Mouse (Mus musculus) lung, embryonic 15.5 days (tissue): ENCODE data around the gene Ascc2. TPM values are rescaled to one million over a fixed set of nuclear protein-coding genes. Genes with fewer than 3 reads are reported as not detected.
"Not testable (repeated sequence)": the region's sequence is repeated elsewhere in the genome, so short reads cannot be mapped to it uniquely, and the experiment has no call there.

Experiments
- ATAC-seq: fragments of 200-750 bp; cut with Nextera tagmentation; 2 replicates; pipeline ENCODE4 v1.8.0; 2017; ENCODE audit warnings: moderate number of reproducible peaks, borderline replicate concordance; ENCODE audit not compliant: low FRiP score, low TSS enrichment; ENCODE audit errors: extremely low read depth
- H3K27ac ChIP-seq: fragments of 300-500 bp; sonication (generic); 2 replicates; pipeline ENCODE4 v1.5.1; 2015; ENCODE audit warnings: moderate library complexity, mild to moderate bottlenecking, inconsistent platforms
- H3K27me3 ChIP-seq: fragments of 300-500 bp; sonication (generic); 2 replicates; pipeline ENCODE4 v1.6.1; 2015; ENCODE audit warnings: inconsistent platforms
- H3K36me3 ChIP-seq: fragments of 300-500 bp; sonication (generic); 2 replicates; pipeline ENCODE4 v1.6.1; 2015; ENCODE audit warnings: inconsistent platforms
- H3K4me1 ChIP-seq: fragments of 300-500 bp; sonication (generic); 2 replicates; pipeline ENCODE4 v1.6.1; 2015; ENCODE audit warnings: inconsistent platforms
- H3K4me2 ChIP-seq: fragments of 300-500 bp; sonication (generic); 2 replicates; pipeline ENCODE4 v1.6.1; 2015; ENCODE audit warnings: inconsistent platforms, mild to moderate bottlenecking, moderate library complexity
- H3K4me3 ChIP-seq: fragments of 300-500 bp; sonication (generic); 2 replicates; pipeline ENCODE4 v1.5.1; 2015; ENCODE audit warnings: mild to moderate bottlenecking, inconsistent platforms
- H3K9ac ChIP-seq: fragments of 300-500 bp; sonication (generic); 2 replicates; pipeline ENCODE4 v1.6.1; 2015; ENCODE audit warnings: inconsistent platforms
- H3K9me3 ChIP-seq: fragments of 300-500 bp; sonication (generic); 2 replicates; pipeline ENCODE4 v1.6.1; 2016; ENCODE audit warnings: inconsistent platforms
- WGBS: fragments of 180-500 bp; shearing (Covaris S2); methylation state at CpG from one replicate; pipeline ENCODE4 v1.1.7; 2015; 5-methylcytosine and 5-hydroxymethylcytosine counted together
- polyA plus RNA-seq: library from polyadenylated mRNA; unstranded; fragments of >200 nt; fragmentation: Nextera tagmentation; extraction: Ambion mirVana; gene quantifications from 2 replicates; pipeline ENCODE4 v1.2.1, GENCODE M21; 2015

Gene Ascc2
- polyA plus RNA-seq, 1 experiment from 2014 or later, result 35.1 TPM

- Histone ChIP-seq H3K9ac (no peak overlapping the region; the same call in 1 of the 2 replicates), H3K4me1 (peaks cover 20% of the 10 kb centered on the region), H3K9me3 (no peaks in the 10 kb centered on the region), H3K27me3 (no peaks in the 10 kb centered on the region), H3K4me2 (peak overlapping the region; percentile 64), H3K27ac (peak overlapping the region; percentile 55), H3K36me3 (0 out of 2 replicates have a peak, but pooled peaks cover 4% of the 10 kb centered on the region), H3K4me3 (peak overlapping the region; percentile 71)
- ATAC-seq, result no peak
- WGBS, result 48% methylated on average over 5 of the region's 5 CpGs
Measured at GRCm38 (mm10) chr11:4636782-4637342, 685 bp upstream of the Ascc2 start.

GRCm38 (mm10) chr11:4638261-4638660 is 714 bp downstream of the Ascc2 start:
- H3K27ac ChIP-seq, result no peak overlapping the region
- ATAC-seq, result no peak
- peaks cover 20% of the 10 kb centered on the region for H3K4me1 ChIP-seq
- H3K4me2 ChIP-seq, result peak overlapping the region; percentile 64
- WGBS, result 18% methylated on average over 7 of the region's 7 CpGs
- H3K9ac ChIP-seq, result peak overlapping the region; percentile 59
- H3K27me3 ChIP-seq, result no peaks in the 10 kb centered on the region
- no peaks in the 10 kb centered on the region for H3K9me3 ChIP-seq
- H3K36me3 ChIP-seq, result 0 out of 2 replicates have a peak, but pooled peaks cover 4% of the 10 kb centered on the region
- H3K4me3 ChIP-seq, result peak overlapping the region; percentile 71

- H3K27ac ChIP-seq, result no peak overlapping the region
- H3K4me2 ChIP-seq, result no peak overlapping the region
- no peaks in the 10 kb centered on the region for H3K27me3 ChIP-seq
- H3K4me1 ChIP-seq, result peaks cover 20% of the 10 kb centered on the region
- peaks cover 4% of the 10 kb centered on the region; the same call in 1 of the 2 replicates for H3K36me3 ChIP-seq
- no peak for ATAC-seq
- no peak overlapping the region for H3K4me3 ChIP-seq
- H3K9me3 ChIP-seq, result no peaks in the 10 kb centered on the region
- no peak overlapping the region for H3K9ac ChIP-seq
Measured at GRCm38 (mm10) chr11:4641185-4641584, 3.6 kb downstream of the Ascc2 start.

- no peaks in the 10 kb centered on the region for H3K9me3 ChIP-seq
- H3K27ac ChIP-seq, result no peak overlapping the region
- H3K4me3 ChIP-seq, result no peak overlapping the region
- 72% methylated on average over 5 of the region's 5 CpGs for WGBS
- no peak overlapping the region for H3K9ac ChIP-seq
- no peak overlapping the region for H3K4me2 ChIP-seq
- H3K27me3 ChIP-seq, result no peaks in the 10 kb centered on the region
- no peak for ATAC-seq
- peaks cover 24% of the 10 kb centered on the region for H3K36me3 ChIP-seq
- H3K4me1 ChIP-seq, result peaks cover 8% of the 10 kb centered on the region
Measured at GRCm38 (mm10) chr11:4643722-4644121, 6.2 kb downstream of the Ascc2 start.

GRCm38 (mm10) chr11:4645180-4645579 is 7.6 kb downstream of the Ascc2 start:
- H3K9me3 ChIP-seq, ATAC-seq, H3K4me2 ChIP-seq, H3K4me3 ChIP-seq, H3K4me1 ChIP-seq, H3K9ac ChIP-seq, H3K27ac ChIP-seq, H3K27me3 ChIP-seq: not testable (repeated sequence)
- peaks cover 34% of the 10 kb centered on the region for H3K36me3 ChIP-seq
- WGBS, result 91% methylated on average over 6 of the region's 6 CpGs

- peaks cover 36% of the 10 kb centered on the region for H3K36me3 ChIP-seq
- H3K4me1 ChIP-seq, result no peaks in the 10 kb centered on the region
- no peak overlapping the region for H3K27ac ChIP-seq
- WGBS, result 81% methylated on average over 9 of the region's 9 CpGs
- H3K9ac ChIP-seq, result no peak overlapping the region
- no peak overlapping the region for H3K4me3 ChIP-seq
- ATAC-seq, result no peak
- H3K9me3 ChIP-seq, result no peaks in the 10 kb centered on the region
- no peaks in the 10 kb centered on the region for H3K27me3 ChIP-seq
- H3K4me2 ChIP-seq, result no peak overlapping the region
Measured at GRCm38 (mm10) chr11:4646409-4646808, 8.9 kb downstream of the Ascc2 start.

GRCm38 (mm10) chr11:4659818-4660217 is 22.3 kb downstream of the Ascc2 start:
- Histone ChIP-seq H3K9me3 (no peaks in the 10 kb centered on the region), H3K27me3 (no peaks in the 10 kb centered on the region), H3K36me3 (peaks cover 29% of the 10 kb centered on the region), H3K4me1 (no peaks in the 10 kb centered on the region), H3K4me2 (no peak overlapping the region), H3K27ac (no peak overlapping the region), H3K9ac (no peak overlapping the region), H3K4me3 (no peak overlapping the region)
- ATAC-seq, result no peak
- 83% methylated on average over 1 of the region's 1 CpGs for WGBS

GRCm38 (mm10) chr11:4660309-4661025 is 22.9 kb downstream of the Ascc2 start:
- Histone ChIP-seq H3K9ac (no peak overlapping the region), H3K9me3 (no peaks in the 10 kb centered on the region), H3K4me3 (no peak overlapping the region), H3K4me2 (no peak overlapping the region), H3K27me3 (no peaks in the 10 kb centered on the region), H3K27ac (no peak overlapping the region), H3K36me3 (peaks cover 29% of the 10 kb centered on the region), H3K4me1 (no peaks in the 10 kb centered on the region)
- WGBS, result 76% methylated on average over 7 of the region's 7 CpGs
- no peak for ATAC-seq

- Histone ChIP-seq H3K27me3 (no peaks in the 10 kb centered on the region), H3K27ac (no peak overlapping the region), H3K9me3 (no peaks in the 10 kb centered on the region), H3K4me1 (no peaks in the 10 kb centered on the region), H3K36me3 (peaks cover 29% of the 10 kb centered on the region), H3K4me3 (no peak overlapping the region), H3K4me2 (no peak overlapping the region), H3K9ac (no peak overlapping the region)
- ATAC-seq, result no peak
- 84% methylated on average over 4 of the region's 4 CpGs for WGBS
Measured at GRCm38 (mm10) chr11:4661324-4661723, 23.8 kb downstream of the Ascc2 start.

GRCm38 (mm10) chr11:4661871-4662495 is 24.4 kb downstream of the Ascc2 start:
- Histone ChIP-seq H3K27ac (peak overlapping the region; percentile 43; the same call in 1 of the 2 replicates), H3K4me3 (no peak overlapping the region), H3K36me3 (peaks cover 28% of the 10 kb centered on the region), H3K4me1 (no peaks in the 10 kb centered on the region), H3K9me3 (no peaks in the 10 kb centered on the region), H3K9ac (no peak overlapping the region), H3K27me3 (no peaks in the 10 kb centered on the region), H3K4me2 (no peak overlapping the region)
- WGBS, result 76% methylated on average over 10 of the region's 10 CpGs
- ATAC-seq, result peak; percentile 57; the same call in 1 of the 2 replicates

GRCm38 (mm10) chr11:4662496-4662878 is 24.9 kb downstream of the Ascc2 start:
- whole genome bisulfite sequencing, result 84% methylated on average over 11 of the region's 11 CpGs
- no peaks in the 10 kb centered on the region for H3K4me1 ChIP-seq
- ATAC-seq, result no peak
- no peaks in the 10 kb centered on the region for H3K27me3 ChIP-seq
- H3K9ac ChIP-seq, result no peak overlapping the region
- H3K4me2 ChIP-seq, result no peak overlapping the region
- no peaks in the 10 kb centered on the region for H3K9me3 ChIP-seq
- H3K4me3 ChIP-seq, result no peak overlapping the region
- peaks cover 27% of the 10 kb centered on the region for H3K36me3 ChIP-seq
- H3K27ac ChIP-seq, result peak overlapping the region; percentile 43; the same call in 1 of the 2 replicates

- no peaks in the 10 kb centered on the region for H3K9me3 ChIP-seq
- no peak overlapping the region for H3K4me2 ChIP-seq
- H3K27me3 ChIP-seq, result no peaks in the 10 kb centered on the region
- H3K4me1 ChIP-seq, result no peaks in the 10 kb centered on the region
- peaks cover 16% of the 10 kb centered on the region; the same call in 1 of the 2 replicates for H3K36me3 ChIP-seq
- no peak overlapping the region for H3K4me3 ChIP-seq
- WGBS, result 85% methylated on average over 4 of the region's 4 CpGs
- no peak for ATAC-seq
- H3K27ac ChIP-seq, result no peak overlapping the region
- no peak overlapping the region for H3K9ac ChIP-seq
Measured at GRCm38 (mm10) chr11:4671736-4672135, 34.2 kb downstream of the Ascc2 start.
